Mouse (Mus musculus): ENCODE data around the gene Masp2. TPM values are rescaled to one million over a fixed set of nuclear protein-coding genes. Genes with fewer than 3 reads are reported as not detected.
A peak's percentile ranks its signal among the peaks of the same experiment; 100 is the strongest.

Gene Masp2
- total and polyA plus RNA-seq, 2 experiments from 2014 or later, result not detected

DNA sequence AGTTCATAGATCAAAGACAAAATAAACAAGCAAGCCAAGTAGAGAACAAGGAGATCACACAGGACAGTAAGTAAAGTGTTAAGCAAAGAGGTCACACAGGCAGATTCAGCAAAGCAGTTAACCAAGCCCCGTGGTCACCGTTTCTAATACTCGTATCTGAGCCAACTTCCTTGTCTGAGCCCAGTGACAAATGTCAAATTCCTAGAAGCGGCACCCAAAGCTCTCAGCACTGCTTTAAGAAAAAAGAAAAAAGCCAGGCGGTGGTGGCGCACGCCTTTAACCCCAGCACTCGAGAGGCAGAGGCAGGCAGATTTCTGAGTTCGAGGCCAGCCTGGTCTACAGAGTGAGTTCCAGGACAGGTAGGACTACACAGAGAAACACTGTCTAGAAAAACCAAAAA lies 15.7 kb upstream of the Masp2 start:
- ATAC-seq (ENCODE audit: insufficient read depth, low read depth), result no peak
- H3K9ac ChIP-seq (replicated peaks; ENCODE audit: low read depth, low read length), result no peak overlapping the region
- TF ChIP-seq EP300 (IDR thresholded peaks at IDR 0.05; ENCODE audit: low read depth) (no peak), CTCF (IDR thresholded peaks at IDR 0.05; ENCODE audit: low read depth) (no peak)
- DNase-seq (ENCODE audit: low spot score), result no peak
- no peaks in the 10 kb centered on the region for H3K27me3 ChIP-seq (ENCODE audit: control insufficient read depth, insufficient read depth, low read length)
- H3K4me3 ChIP-seq (ENCODE audit: low read depth, low read length), result no peak overlapping the region
- no peak overlapping the region for H3K4me2 ChIP-seq (ENCODE audit: low read depth, low read length)
- 0 out of 2 replicates have a peak, but pooled peaks cover under 1% of the 10 kb centered on the region for H3K4me1 ChIP-seq (ENCODE audit: control insufficient read depth, insufficient read depth)
- WGBS, result 63% methylated on average over 9 of the region's 9 CpGs
- no peak overlapping the region for H3K27ac ChIP-seq (ENCODE audit: low read depth)
- H3K9me3 ChIP-seq (replicated peaks; ENCODE audit: control insufficient read depth, low read length), result no peaks in the 10 kb centered on the region
- peaks cover 17% of the 10 kb centered on the region for H3K36me3 ChIP-seq (replicated peaks; ENCODE audit: control insufficient read depth, insufficient read depth, low read length)

DNA sequence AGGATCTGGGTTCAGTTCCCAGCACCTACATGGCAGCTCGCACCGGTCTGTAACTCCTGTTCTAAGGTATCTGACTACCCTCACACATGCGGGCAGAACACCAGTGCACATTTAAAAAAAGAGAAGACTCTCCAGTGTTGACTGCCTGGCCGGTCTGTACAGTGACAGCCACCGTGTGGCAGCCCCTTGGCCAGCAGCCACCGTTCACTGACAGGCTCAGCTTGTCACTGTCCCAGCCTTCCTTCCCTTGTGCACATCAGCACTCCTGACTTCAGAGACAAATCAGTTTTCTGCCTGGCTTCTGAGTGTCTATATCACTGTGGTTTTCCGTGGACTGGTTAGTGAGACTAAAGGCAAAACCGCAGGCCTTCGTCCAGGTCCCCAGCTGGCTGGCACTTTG lies 13.6 kb upstream of the Masp2 start:
- no peaks in the 10 kb centered on the region for H3K27me3 ChIP-seq (ENCODE audit: control insufficient read depth, insufficient read depth, low read length)
- DNase-seq (ENCODE audit: low spot score) (no peak), ATAC-seq (ENCODE audit: insufficient read depth, low read depth) (no peak)
- H3K9ac ChIP-seq (replicated peaks; ENCODE audit: low read depth, low read length), result no peak overlapping the region
- no peaks in the 10 kb centered on the region for H3K9me3 ChIP-seq (replicated peaks; ENCODE audit: control insufficient read depth, low read length)
- no peak overlapping the region for H3K27ac ChIP-seq (ENCODE audit: low read depth)
- 42% methylated on average over 9 of the region's 9 CpGs for WGBS
- no peak for TF ChIP-seq CTCF (IDR thresholded peaks at IDR 0.05; ENCODE audit: low read depth)
- TF ChIP-seq EP300 (IDR thresholded peaks at IDR 0.05; ENCODE audit: low read depth), result no peak
- 0 out of 2 replicates have a peak, but pooled peaks cover under 1% of the 10 kb centered on the region for H3K36me3 ChIP-seq (replicated peaks; ENCODE audit: control insufficient read depth, insufficient read depth, low read length)
- H3K4me2 ChIP-seq (ENCODE audit: low read depth, low read length), result no peak overlapping the region
- H3K4me1 ChIP-seq (ENCODE audit: control insufficient read depth, insufficient read depth), result peaks cover 9% of the 10 kb centered on the region; the same call in 1 of the 2 replicates
- H3K4me3 ChIP-seq (ENCODE audit: low read depth, low read length), result no peak overlapping the region

DNA sequence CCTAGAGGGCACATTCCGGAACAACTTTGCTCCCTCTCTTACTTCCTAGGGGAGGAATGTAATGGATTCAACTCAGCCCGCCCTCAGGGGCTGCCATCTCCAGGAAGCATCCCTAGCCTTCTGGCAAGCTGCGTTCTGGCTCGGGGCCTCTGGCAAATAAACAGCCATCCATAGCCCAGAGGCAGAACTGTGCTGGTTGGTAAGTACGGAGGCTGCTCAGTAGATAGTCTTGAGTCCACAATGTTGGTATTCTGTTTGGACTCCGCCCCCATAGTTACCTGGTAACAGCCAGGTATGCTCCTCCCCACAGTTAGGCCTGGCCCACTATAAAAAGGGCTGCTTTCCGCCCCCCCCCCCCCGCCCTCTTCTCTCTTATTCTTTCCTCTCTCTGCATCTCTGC lies 12.8 kb upstream of the Masp2 start:
- TF ChIP-seq EP300 (IDR thresholded peaks at IDR 0.05; ENCODE audit: low read depth) (no peak), CTCF (IDR thresholded peaks at IDR 0.05; ENCODE audit: low read depth) (no peak)
- peaks cover 9% of the 10 kb centered on the region; the same call in 1 of the 2 replicates for H3K4me1 ChIP-seq (ENCODE audit: control insufficient read depth, insufficient read depth)
- H3K27me3 ChIP-seq (ENCODE audit: control insufficient read depth, insufficient read depth, low read length), result no peaks in the 10 kb centered on the region
- peaks cover 8% of the 10 kb centered on the region; the same call in 1 of the 2 replicates for H3K36me3 ChIP-seq (replicated peaks; ENCODE audit: control insufficient read depth, insufficient read depth, low read length)
- DNase-seq (ENCODE audit: low spot score), result no peak
- H3K9me3 ChIP-seq (replicated peaks; ENCODE audit: control insufficient read depth, low read length), result no peaks in the 10 kb centered on the region
- no peak overlapping the region for H3K27ac ChIP-seq (ENCODE audit: low read depth)
- H3K9ac ChIP-seq (replicated peaks; ENCODE audit: low read depth, low read length), result no peak overlapping the region
- WGBS, result 75% methylated on average over 7 of the region's 8 CpGs
- no peak overlapping the region for H3K4me2 ChIP-seq (ENCODE audit: low read depth, low read length)
- no peak for ATAC-seq (ENCODE audit: insufficient read depth, low read depth)
- H3K4me3 ChIP-seq (ENCODE audit: low read depth, low read length), result no peak overlapping the region

GRCm38 (mm10) chr4:148590421-148591170 lies 11.8 kb upstream of the Masp2 start:
- ATAC-seq (ENCODE audit: insufficient read depth, low read depth), result peak; percentile 10; the same call in 1 of the 2 replicates
- WGBS, result 5% methylated on average over 18 of the region's 18 CpGs

DNA sequence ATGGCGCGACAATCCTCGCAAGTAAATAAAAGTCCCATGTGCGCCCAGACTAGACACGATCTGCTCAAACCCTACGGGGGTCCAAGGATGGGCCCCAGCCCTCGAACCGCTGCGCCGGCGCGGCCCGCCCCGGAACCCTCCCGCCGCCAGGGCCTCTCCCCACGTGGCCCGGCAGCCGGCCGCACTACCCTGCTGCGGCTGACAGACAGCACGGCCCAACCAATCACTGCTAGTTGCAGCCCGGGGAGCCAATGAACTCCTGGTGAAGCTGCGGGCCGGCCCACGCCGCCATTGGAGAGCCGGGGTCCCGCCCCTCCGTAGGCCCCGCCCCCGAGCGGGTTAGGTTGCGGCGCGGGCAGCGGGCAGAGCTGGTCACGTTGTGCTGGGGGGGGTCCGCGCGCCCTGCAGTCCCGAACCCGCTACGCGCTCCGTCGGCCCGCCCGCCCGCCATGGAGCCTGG lies 11.2 kb upstream of the Masp2 start, which contains the start of gene Srm:
TSS of gene Srm (plus strand) at position 333 of the 460 bp plus-strand sequence.
- H3K9ac ChIP-seq (replicated peaks; ENCODE audit: low read depth, low read length), result peak within 1 kb of the TSS; percentile 78
- no peaks in the 10 kb centered on the region for H3K9me3 ChIP-seq (replicated peaks; ENCODE audit: control insufficient read depth, low read length)
- DNase-seq (ENCODE audit: low spot score) (peak; percentile 98), ATAC-seq (ENCODE audit: insufficient read depth, low read depth) (peak; percentile 99)
- H3K27ac ChIP-seq (ENCODE audit: low read depth), result peak within 1 kb of the TSS; percentile 64
- peaks cover 25% of the 10 kb centered on the region for H3K36me3 ChIP-seq (replicated peaks; ENCODE audit: control insufficient read depth, insufficient read depth, low read length)
- under 1% methylated on average over 39 of the region's 50 CpGs for WGBS
- H3K4me3 ChIP-seq (ENCODE audit: low read depth, low read length), result peak within 1 kb of the TSS; percentile 95
- TF ChIP-seq CTCF (IDR thresholded peaks at IDR 0.05; ENCODE audit: low read depth) (no peak), EP300 (IDR thresholded peaks at IDR 0.05; ENCODE audit: low read depth) (peak; percentile 76; the same call in 1 of the 2 replicates)
- H3K4me2 ChIP-seq (ENCODE audit: low read depth, low read length), result peak within 1 kb of the TSS; percentile 98
- H3K27me3 ChIP-seq (ENCODE audit: control insufficient read depth, insufficient read depth, low read length), result no peaks in the 10 kb centered on the region
- peaks cover 9% of the 10 kb centered on the region; the same call in 1 of the 2 replicates for H3K4me1 ChIP-seq (ENCODE audit: control insufficient read depth, insufficient read depth)

More at GRCm38 (mm10) chr4:148590421-148591170, 11.8 kb upstream of the Masp2 start:
- peak overlapping the region; percentile 95 for H3K4me3 ChIP-seq (ENCODE audit: low read depth, low read length)
- peaks cover 9% of the 10 kb centered on the region; the same call in 1 of the 2 replicates for H3K4me1 ChIP-seq (ENCODE audit: control insufficient read depth, insufficient read depth)
- DNase-seq (ENCODE audit: low spot score), result no peak
- no peaks in the 10 kb centered on the region for H3K9me3 ChIP-seq (replicated peaks; ENCODE audit: control insufficient read depth, low read length)
- TF ChIP-seq EP300 (IDR thresholded peaks at IDR 0.05; ENCODE audit: low read depth) (no peak), CTCF (IDR thresholded peaks at IDR 0.05; ENCODE audit: low read depth) (no peak)
- no peaks in the 10 kb centered on the region for H3K27me3 ChIP-seq (ENCODE audit: control insufficient read depth, insufficient read depth, low read length)
- peaks cover 18% of the 10 kb centered on the region for H3K36me3 ChIP-seq (replicated peaks; ENCODE audit: control insufficient read depth, insufficient read depth, low read length)
- H3K4me2 ChIP-seq (ENCODE audit: low read depth, low read length), result peak overlapping the region; percentile 98
- H3K27ac ChIP-seq (ENCODE audit: low read depth), result peak overlapping the region; percentile 64
- H3K9ac ChIP-seq (replicated peaks; ENCODE audit: low read depth, low read length), result peak overlapping the region; percentile 24; the same call in 1 of the 2 replicates

Data from heart, postnatal 0 days (tissue).